Mouse (Mus musculus): Measurements from ENCODE around the gene Bcl2l13.
"Not testable (repeated sequence)": the region's sequence is repeated elsewhere in the genome, so short reads cannot be mapped to it uniquely, and the experiment has no call there.

The Bcl2l13 gene

GRCm38 (mm10) chr6:120835474-120836374, at the start of gene Bcl2l13:
Gene Bcl2l13, plus strand, starts transcription at chr6:120836212.
- DNase-seq = peak; percentile 98

- DNase-seq = no peak
These were observed 47.9 kb upstream of the Bcl2l13 start for GRCm38 (mm10) chr6:120788068-120788607.

GRCm38 (mm10) chr6:120788904-120789303, 47.1 kb upstream of the Bcl2l13 start:
- no peak for DNase-seq

- DNase-seq = no peak
These were observed 45.9 kb upstream of the Bcl2l13 start for GRCm38 (mm10) chr6:120790153-120790552.

- no peak for DNase-seq
These were observed 45.3 kb upstream of the Bcl2l13 start for GRCm38 (mm10) chr6:120790717-120791116.

- DNase-seq = no peak
These were observed 43.1 kb upstream of the Bcl2l13 start for GRCm38 (mm10) chr6:120792947-120793346.

GRCm38 (mm10) chr6:120795422-120796086, 40.5 kb upstream of the Bcl2l13 start:
- no peak for DNase-seq

GRCm38 (mm10) chr6:120796111-120796510, 39.9 kb upstream of the Bcl2l13 start:
- DNase-seq = no peak

GRCm38 (mm10) chr6:120798019-120798418, 38.0 kb upstream of the Bcl2l13 start:
- DNase-seq = no peak

- DNase-seq = no peak
These were observed 37.1 kb upstream of the Bcl2l13 start for GRCm38 (mm10) chr6:120798905-120799304.

- no peak for DNase-seq
These were observed 36.4 kb upstream of the Bcl2l13 start for GRCm38 (mm10) chr6:120799581-120800041.

GRCm38 (mm10) chr6:120806999-120807737, 28.8 kb upstream of the Bcl2l13 start:
- DNase-seq = no peak

GRCm38 (mm10) chr6:120807738-120808081, 28.3 kb upstream of the Bcl2l13 start:
- no peak for DNase-seq

GRCm38 (mm10) chr6:120811999-120812398, 24.0 kb upstream of the Bcl2l13 start:
- not testable (repeated sequence) for DNase-seq

- no peak for DNase-seq
These were observed 16.7 kb upstream of the Bcl2l13 start for GRCm38 (mm10) chr6:120819294-120819693.

GRCm38 (mm10) chr6:120820144-120820543, 15.9 kb upstream of the Bcl2l13 start:
- peak; percentile 4 for DNase-seq

- no peak for DNase-seq
These were observed 15.1 kb upstream of the Bcl2l13 start for GRCm38 (mm10) chr6:120820941-120821340.

GRCm38 (mm10) chr6:120821715-120822114, 14.3 kb upstream of the Bcl2l13 start:
- DNase-seq = no peak

- peak; percentile 91 for DNase-seq
These were observed 13.6 kb upstream of the Bcl2l13 start, which contains the start of gene Atp6v1e1 for GRCm38 (mm10) chr6:120822307-120822928. Gene Atp6v1e1, minus strand, starts transcription at chr6:120822793.

- peak; percentile 16 for DNase-seq
These were observed 12.9 kb upstream of the Bcl2l13 start for GRCm38 (mm10) chr6:120822937-120823614.

- no peak for DNase-seq
These were observed 6.0 kb upstream of the Bcl2l13 start for GRCm38 (mm10) chr6:120830056-120830455.
